Mouse (Mus musculus) layer of hippocampus, adult 2 months (tissue): ENCODE measurements around the gene Wdr60. TPM values are rescaled to one million over a fixed set of nuclear protein-coding genes. Genes with fewer than 3 reads are reported as not detected.
A peak's percentile ranks its signal among the peaks of the same experiment; 100 is the strongest.

Source experiments
- DNase-seq, 2 experiments: peaks; one replicate each; pipeline ENCODE4 v3.0.0; 2022; ENCODE audit warnings: low spot score in 2 of 2
- H3K27ac ChIP-seq: fragments of 200-600 bp; 2 replicates; pipeline ENCODE4 v1.8.1; 2022
- H3K4me3 ChIP-seq: fragments of 200-600 bp; 2 replicates; pipeline ENCODE4 v1.8.1; 2022; ENCODE audit warnings: mild to moderate bottlenecking
- CTCF ChIP-seq: fragments of 200-600 bp; conservative IDR thresholded peaks from 2 replicates; pipeline ENCODE4 v1.8.1; 2022; ENCODE audit warnings: antibody characterized with exemption, mild to moderate bottlenecking, moderate library complexity
- total RNA-seq, 2 experiments: library from RNA; stranded (reverse); gene quantifications; 2 replicates each; pipeline ENCODE4 v1.2.3; 2021

Gene Wdr60
- total RNA-seq, 2 experiments from 2014 or later = 17.9 to 20.6 TPM

GRCm38 (mm10) chr12:116244601-116245000 lies 18.2 kb downstream of the Wdr60 start:
- no peak for TF ChIP-seq CTCF
- Histone ChIP-seq H3K4me3 (no peak overlapping the region), H3K27ac (no peak overlapping the region)
- DNase-seq = peak in 1 of 2 experiments; percentile 16

GRCm38 (mm10) chr12:116238803-116239202 lies 24.0 kb downstream of the Wdr60 start:
- H3K4me3 ChIP-seq = no peak overlapping the region
- no peak for TF ChIP-seq CTCF
- H3K27ac ChIP-seq = no peak overlapping the region
- DNase-seq = no peak

- H3K4me3 ChIP-seq = no peak overlapping the region
- no peak overlapping the region for H3K27ac ChIP-seq
- no peak for TF ChIP-seq CTCF
- DNase-seq = no peak
Observed at GRCm38 (mm10) chr12:116238370-116238769, 24.5 kb downstream of the Wdr60 start.

GRCm38 (mm10) chr12:116236658-116237057 lies 26.2 kb downstream of the Wdr60 start:
- H3K4me3 ChIP-seq = no peak overlapping the region
- no peak for DNase-seq
- no peak for TF ChIP-seq CTCF
- no peak overlapping the region for H3K27ac ChIP-seq

- TF ChIP-seq CTCF = peak; percentile 56
- H3K4me3 ChIP-seq = no peak overlapping the region
- DNase-seq = no peak
- H3K27ac ChIP-seq = no peak overlapping the region
Observed at GRCm38 (mm10) chr12:116235356-116235755, 27.5 kb downstream of the Wdr60 start.

GRCm38 (mm10) chr12:116232061-116232460 lies 30.8 kb downstream of the Wdr60 start:
- TF ChIP-seq CTCF = no peak
- Histone ChIP-seq H3K4me3 (no peak overlapping the region), H3K27ac (no peak overlapping the region)
- no peak for DNase-seq

- DNase-seq = no peak
Observed at GRCm38 (mm10) chr12:116231612-116232011, 31.2 kb downstream of the Wdr60 start.

GRCm38 (mm10) chr12:116229451-116229850 lies 33.4 kb downstream of the Wdr60 start:
- H3K27ac ChIP-seq = no peak overlapping the region
- TF ChIP-seq CTCF = no peak
- no peak for DNase-seq
- no peak overlapping the region for H3K4me3 ChIP-seq

More at GRCm38 (mm10) chr12:116231612-116232011, 31.2 kb downstream of the Wdr60 start:
- no peak for TF ChIP-seq CTCF
- Histone ChIP-seq H3K4me3 (no peak overlapping the region; the same call in 1 of the 2 replicates), H3K27ac (no peak overlapping the region)

GRCm38 (mm10) chr12:116226289-116227057 lies 36.3 kb downstream of the Wdr60 start:
- H3K27ac ChIP-seq = no peak overlapping the region
- DNase-seq = no peak
- no peak for TF ChIP-seq CTCF
- H3K4me3 ChIP-seq = no peak overlapping the region

- no peak overlapping the region for H3K4me3 ChIP-seq
- no peak for DNase-seq
- TF ChIP-seq CTCF = no peak
Observed at GRCm38 (mm10) chr12:116223107-116223506, 39.7 kb downstream of the Wdr60 start.

GRCm38 (mm10) chr12:116207486-116207885 lies 55.3 kb downstream of the Wdr60 start:
- Histone ChIP-seq H3K4me3 (no peak overlapping the region), H3K27ac (no peak overlapping the region)
- no peak for DNase-seq
- TF ChIP-seq CTCF = no peak

More at GRCm38 (mm10) chr12:116223107-116223506, 39.7 kb downstream of the Wdr60 start:
- no peak overlapping the region for H3K27ac ChIP-seq

GRCm38 (mm10) chr12:116205726-116206125 lies 57.1 kb downstream of the Wdr60 start:
- no peak overlapping the region for H3K4me3 ChIP-seq
- no peak overlapping the region for H3K27ac ChIP-seq
- TF ChIP-seq CTCF = no peak
- DNase-seq = no peak

GRCm38 (mm10) chr12:116202176-116202981 lies 60.4 kb downstream of the Wdr60 start:
- peak; percentile 94 for TF ChIP-seq CTCF

More at GRCm38 (mm10) chr12:116202176-116202981, 60.4 kb downstream of the Wdr60 start:
- peak; percentile 67 to 68 for DNase-seq
- no peak overlapping the region for H3K27ac ChIP-seq
- no peak overlapping the region for H3K4me3 ChIP-seq
